Mouse (Mus musculus) C2C12 (cell line): ENCODE measurements around the gene Tor4a.

Experiments used
- CEBPB ChIP-seq: IDR thresholded peaks from one replicate; pipeline ENCODE4 v1.6.1; 2011; ENCODE audit warnings: low read depth, mild to moderate bottlenecking, control low read depth, moderate library complexity
- CTCF ChIP-seq: IDR thresholded peaks from one replicate; pipeline ENCODE4 v1.5.1; 2011; ENCODE audit not compliant: control insufficient read depth, insufficient read depth, insufficient read length
- MAX ChIP-seq: IDR thresholded peaks from one replicate; pipeline ENCODE4 v1.6.1; 2011; ENCODE audit warnings: mild to moderate bottlenecking, control low read depth
- MYOD1 ChIP-seq: IDR thresholded peaks from one replicate; pipeline ENCODE4 v1.6.1; 2011; ENCODE audit warnings: low read depth; ENCODE audit not compliant: control insufficient read depth, insufficient read length
- MYOG ChIP-seq: IDR thresholded peaks from one replicate; pipeline ENCODE4 v1.6.1; 2011; ENCODE audit not compliant: control insufficient read depth, insufficient read length; ENCODE audit errors: extremely low read depth
- USF1 ChIP-seq: IDR thresholded peaks from one replicate; pipeline ENCODE4 v1.6.1; 2011; ENCODE audit warnings: low read depth, mild to moderate bottlenecking, control low read depth, moderate library complexity

- TF ChIP-seq MAX (no peak), USF1 (no peak), CTCF (no peak), MYOG (no peak), CEBPB (no peak), MYOD1 (no peak)
Measured at GRCm38 (mm10) chr2:25149643-25150042, 47.0 kb downstream of the Tor4a start.
